Mouse (Mus musculus) intestine, postnatal 0 days (tissue): ENCODE results near the gene Hexim1. TPM values are rescaled to one million over a fixed set of nuclear protein-coding genes. Genes with fewer than 3 reads are reported as not detected.

Experiments
- ATAC-seq: fragments of 200-750 bp; cut with Nextera tagmentation; 2 replicates; pipeline ENCODE4 v1.8.0; 2017; ENCODE audit warnings: mild to moderate bottlenecking, moderate TSS enrichment, moderate library complexity
- H3K27ac ChIP-seq: fragments of 300-500 bp; sonication (generic); 2 replicates; pipeline ENCODE4 v1.5.1; 2014; ENCODE audit warnings: mild to moderate bottlenecking, low read depth, low read length, moderate library complexity
- H3K27me3 ChIP-seq: fragments of 300-500 bp; sonication (generic); replicated peaks from 2 replicates; pipeline ENCODE4 v1.6.1; 2014; ENCODE audit warnings: low read length, mixed read lengths; ENCODE audit not compliant: control insufficient read depth, insufficient read depth
- H3K36me3 ChIP-seq: fragments of 300-500 bp; sonication (generic); 2 replicates; pipeline ENCODE4 v1.6.1; 2014; ENCODE audit warnings: mild to moderate bottlenecking, moderate library complexity; ENCODE audit not compliant: control insufficient read depth, insufficient read depth
- H3K4me1 ChIP-seq: fragments of 300-500 bp; sonication (generic); replicated peaks from 2 replicates; pipeline ENCODE4 v1.6.1; 2014; ENCODE audit warnings: antibody characterized with exemption, low read length, mixed read lengths; ENCODE audit not compliant: control insufficient read depth, insufficient read depth
- H3K4me2 ChIP-seq: fragments of 300-500 bp; sonication (generic); replicated peaks from 2 replicates; pipeline ENCODE4 v1.6.1; 2014; ENCODE audit warnings: low read depth, mild to moderate bottlenecking, moderate library complexity
- H3K4me3 ChIP-seq: fragments of 300-500 bp; sonication (generic); 2 replicates; pipeline ENCODE4 v1.5.1; 2014; ENCODE audit warnings: low read depth, low read length
- H3K9ac ChIP-seq: fragments of 300-500 bp; sonication (generic); 2 replicates; pipeline ENCODE4 v1.6.1; 2014; ENCODE audit warnings: mild to moderate bottlenecking, low read depth, low read length
- H3K9me3 ChIP-seq: fragments of 300-500 bp; sonication (generic); 2 replicates; pipeline ENCODE4 v1.6.1; 2016; ENCODE audit warnings: mixed run types; ENCODE audit not compliant: control insufficient read depth
- CTCF ChIP-seq: sonication (generic); IDR thresholded peaks from 2 replicates; pipeline ENCODE4 v1.5.1; 2016; ENCODE audit warnings: low read depth, mild to moderate bottlenecking, control low read depth, antibody characterized with exemption, moderate library complexity
- WGBS: fragments of 180-500 bp; shearing (Covaris S2); extraction: QIAGEN DNeasy Blood & Tissue Kit; methylation state at CpG from one replicate; pipeline ENCODE4 v1.1.7; 2014; 5-methylcytosine and 5-hydroxymethylcytosine counted together
- polyA plus RNA-seq: library from polyadenylated mRNA; unstranded; fragments of >200 nt; fragmentation: Nextera tagmentation; extraction: Ambion mirVana; gene quantifications from 2 replicates; pipeline ENCODE4 v1.2.1, GENCODE M21; 2015

The Hexim1 gene
- 4.6 and 6.0 TPM in 2 replicates for polyA plus RNA-seq

- ATAC-seq, result peak; percentile 95
- WGBS, result under 1% methylated on average over 53 of the region's 53 CpGs
- peak within 1 kb of the TSS; percentile 93 for H3K4me2 ChIP-seq
- no peak for TF ChIP-seq CTCF
- H3K27me3 ChIP-seq, result no peaks in the 10 kb centered on the region
- H3K9ac ChIP-seq, result peak within 1 kb of the TSS; percentile 61
- H3K36me3 ChIP-seq, result no peaks in the 10 kb centered on the region; the same call in 1 of the 2 replicates
- H3K4me1 ChIP-seq, result peaks cover 7% of the 10 kb centered on the region; the same call in 1 of the 2 replicates
- H3K9me3 ChIP-seq, result no peaks in the 10 kb centered on the region
- peak within 1 kb of the TSS; percentile 53 for H3K4me3 ChIP-seq
- peak within 1 kb of the TSS; percentile 83 for H3K27ac ChIP-seq
These were observed at the start of gene Hexim1 for GRCm38 (mm10) chr11:103116008-103116818. Gene Hexim1 (plus strand): TSS chr11:103116231.

GRCm38 (mm10) chr11:103067051-103067361 lies 49.0 kb upstream of the Hexim1 start:
- no peak overlapping the region for H3K4me3 ChIP-seq
- H3K4me2 ChIP-seq, result no peak overlapping the region
- 91% methylated on average over 6 of the region's 6 CpGs for WGBS
- H3K27ac ChIP-seq, result no peak overlapping the region
- no peaks in the 10 kb centered on the region for H3K4me1 ChIP-seq
- TF ChIP-seq CTCF, result no peak
- no peak overlapping the region for H3K9ac ChIP-seq
- no peaks in the 10 kb centered on the region for H3K27me3 ChIP-seq
- ATAC-seq, result no peak
- H3K36me3 ChIP-seq, result peaks cover 79% of the 10 kb centered on the region
- H3K9me3 ChIP-seq, result no peaks in the 10 kb centered on the region

GRCm38 (mm10) chr11:103067457-103068001 lies 48.5 kb upstream of the Hexim1 start:
- H3K4me2 ChIP-seq, result no peak overlapping the region
- 70% methylated on average over 8 of the region's 8 CpGs for WGBS

GRCm38 (mm10) chr11:103068272-103068671 lies 47.8 kb upstream of the Hexim1 start:
- Histone ChIP-seq H3K4me1 (no peaks in the 10 kb centered on the region), H3K4me3 (no peak overlapping the region), H3K9me3 (no peaks in the 10 kb centered on the region), H3K27ac (no peak overlapping the region), H3K9ac (no peak overlapping the region), H3K4me2 (no peak overlapping the region), H3K36me3 (peaks cover 70% of the 10 kb centered on the region), H3K27me3 (no peaks in the 10 kb centered on the region)
- ATAC-seq, result no peak
- 92% methylated on average over 4 of the region's 4 CpGs for WGBS
- TF ChIP-seq CTCF, result no peak

More at GRCm38 (mm10) chr11:103067457-103068001, 48.5 kb upstream of the Hexim1 start:
- ATAC-seq, result no peak
- H3K9ac ChIP-seq, result no peak overlapping the region
- no peaks in the 10 kb centered on the region for H3K27me3 ChIP-seq
- H3K27ac ChIP-seq, result no peak overlapping the region
- H3K9me3 ChIP-seq, result no peaks in the 10 kb centered on the region
- no peak overlapping the region for H3K4me3 ChIP-seq
- no peaks in the 10 kb centered on the region for H3K4me1 ChIP-seq
- peaks cover 76% of the 10 kb centered on the region for H3K36me3 ChIP-seq
- no peak for TF ChIP-seq CTCF

- Histone ChIP-seq H3K36me3 (peaks cover 64% of the 10 kb centered on the region), H3K9ac (no peak overlapping the region), H3K4me1 (no peaks in the 10 kb centered on the region), H3K27me3 (no peaks in the 10 kb centered on the region), H3K27ac (no peak overlapping the region), H3K4me2 (no peak overlapping the region), H3K9me3 (no peaks in the 10 kb centered on the region), H3K4me3 (no peak overlapping the region)
- ATAC-seq, result no peak
- WGBS, result 94% methylated on average over 11 of the region's 11 CpGs
- no peak for TF ChIP-seq CTCF
These were observed 47.1 kb upstream of the Hexim1 start for GRCm38 (mm10) chr11:103068884-103069283.

GRCm38 (mm10) chr11:103069731-103070130 lies 46.3 kb upstream of the Hexim1 start:
- 96% methylated on average over 2 of the region's 2 CpGs for WGBS
- no peak for ATAC-seq
- peaks cover 56% of the 10 kb centered on the region for H3K36me3 ChIP-seq

More at GRCm38 (mm10) chr11:103069731-103070130, 46.3 kb upstream of the Hexim1 start:
- Histone ChIP-seq H3K27ac (no peak overlapping the region), H3K4me1 (no peaks in the 10 kb centered on the region), H3K4me3 (no peak overlapping the region), H3K9me3 (no peaks in the 10 kb centered on the region), H3K4me2 (no peak overlapping the region), H3K9ac (no peak overlapping the region), H3K27me3 (no peaks in the 10 kb centered on the region)
- TF ChIP-seq CTCF, result no peak
